Mouse (Mus musculus) small intestine, adult 2 months (tissue): ENCODE data around the gene Trpv4.
A peak's percentile ranks its signal among the peaks of the same experiment; 100 is the strongest.

Source experiments
- CTCF ChIP-seq: fragments of 200-500 bp; IDR thresholded peaks from 2 replicates; pipeline ENCODE4 v1.5.1; 2012; ENCODE audit warnings: low read depth, mild to moderate bottlenecking, control low read depth, inconsistent platforms, low read length, moderate library complexity, mixed read lengths; ENCODE audit not compliant: insufficient replicate concordance, insufficient read length; ENCODE audit errors: extremely low read depth
- POLR2A ChIP-seq: fragments of 200-500 bp; IDR thresholded peaks from 2 replicates; pipeline ENCODE4 v1.6.1; 2012; ENCODE audit warnings: low read depth, mild to moderate bottlenecking, control low read depth, inconsistent platforms, low read length, moderate library complexity

DNA sequence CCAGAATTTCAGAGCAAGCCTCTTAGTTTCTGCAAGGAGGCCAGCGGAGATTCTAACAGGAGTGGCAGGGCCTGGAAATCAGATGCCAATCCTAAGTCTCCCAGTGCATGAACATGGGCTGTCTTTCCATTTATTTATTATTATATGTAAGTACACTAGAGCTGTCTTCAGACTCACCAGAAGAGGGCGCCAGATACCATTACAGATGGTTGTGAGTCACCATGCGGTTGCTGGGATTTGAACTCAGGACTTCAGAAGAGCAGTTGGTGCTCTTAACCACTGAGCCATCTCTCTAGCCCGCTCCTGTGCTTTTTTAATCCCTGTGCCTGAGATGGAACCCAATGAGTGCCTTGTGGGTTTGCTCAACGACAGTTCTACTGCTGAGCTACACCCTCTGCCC is 54.2 kb downstream of the Trpv4 start:
- TF ChIP-seq POLR2A: no peak
- peak; percentile 42; the same call in 1 of the 2 replicates for TF ChIP-seq CTCF
